Mouse (Mus musculus): Measurements from ENCODE around the gene Gm266.

GRCm38 (mm10) chr12:111441523-111441922 is 44.1 kb downstream of the Gm266 start:
- TF ChIP-seq CTCF (IDR thresholded peaks at IDR 0.05; ENCODE audit: low read depth, low read length) (no peak), TAL1 (conservative IDR thresholded peaks at IDR 0.05; ENCODE audit: low read depth, low read length) (no peak)

Measured in G1E (cell line).